Mouse (Mus musculus): ENCODE measurements at regions not wholly inside any gene's neighbourhood (a gene's known extent, or its start where the extent isn't known, plus 50 kb on each side); places are given as distances from the start of the nearest gene placed in this dataset.
A peak's percentile ranks its signal among the peaks of the same experiment; 100 is the strongest.

GRCm38 (mm10) chr13:103470141-103470540 is 135.8 kb upstream of the Mast4 start:
- DNase-seq: no peak

- DNase-seq: no peak
These were observed 126.2 kb upstream of the Mast4 start for GRCm38 (mm10) chr13:103460499-103460898.

- DNase-seq: no peak
These were observed 125.3 kb upstream of the Mast4 start for GRCm38 (mm10) chr13:103459486-103460147.

- no peak for DNase-seq
These were observed 118.5 kb upstream of the Mast4 start for GRCm38 (mm10) chr13:103452837-103453236.

- DNase-seq: peak; percentile 2
These were observed 96.3 kb upstream of the Mast4 start for GRCm38 (mm10) chr13:103430589-103430988.

- DNase-seq: no peak
These were observed 89.7 kb upstream of the Mast4 start for GRCm38 (mm10) chr13:103424011-103424410.

GRCm38 (mm10) chr13:103423417-103423816 is 89.1 kb upstream of the Mast4 start:
- no peak for DNase-seq

GRCm38 (mm10) chr13:103422997-103423396 is 88.7 kb upstream of the Mast4 start:
- DNase-seq: no peak

GRCm38 (mm10) chr13:103419146-103419545 is 84.8 kb upstream of the Mast4 start:
- DNase-seq: no peak

GRCm38 (mm10) chr13:103417256-103417655 is 83.0 kb upstream of the Mast4 start:
- DNase-seq: no peak

- DNase-seq: no peak
These were observed 81.0 kb upstream of the Mast4 start for GRCm38 (mm10) chr13:103415335-103415734.

GRCm38 (mm10) chr13:103412566-103412965 is 78.3 kb upstream of the Mast4 start:
- DNase-seq: no peak

GRCm38 (mm10) chr13:103409286-103409685 is 75.0 kb upstream of the Mast4 start:
- DNase-seq: no peak

GRCm38 (mm10) chr13:103396526-103397020 is 62.3 kb upstream of the Mast4 start:
- no peak for DNase-seq

GRCm38 (mm10) chr13:103396099-103396498 is 61.8 kb upstream of the Mast4 start:
- DNase-seq: no peak

- DNase-seq: no peak
These were observed 58.3 kb upstream of the Mast4 start for GRCm38 (mm10) chr13:103392581-103392980.

GRCm38 (mm10) chr13:103391396-103391795 is 57.1 kb upstream of the Mast4 start:
- DNase-seq: no peak

- no peak for DNase-seq
These were observed 56.7 kb upstream of the Mast4 start for GRCm38 (mm10) chr13:103390991-103391390.

- no peak for DNase-seq
These were observed 52.7 kb upstream of the Mast4 start for GRCm38 (mm10) chr13:103386948-103387347.
